Mouse (Mus musculus) G1E (cell line): ENCODE results near the gene Esrrb.

Source experiments
- CTCF ChIP-seq: IDR thresholded peaks from 2 replicates; pipeline ENCODE4 v1.5.1; 2012; ENCODE audit warnings: low read depth, low read length, inconsistent platforms, mixed read lengths
- GATA1 ChIP-seq: IDR thresholded peaks from 2 replicates; pipeline ENCODE4 v1.6.1; 2012; ENCODE audit warnings: borderline replicate concordance, low read length, inconsistent platforms, mixed read lengths
- POLR2AphosphoS5 ChIP-seq: IDR thresholded peaks from 2 replicates; pipeline ENCODE4 v1.6.1; 2012; ENCODE audit warnings: low read depth, low read length, inconsistent platforms; ENCODE audit not compliant: insufficient replicate concordance
- TAL1 ChIP-seq: conservative IDR thresholded peaks from 2 replicates; pipeline ENCODE4 v1.6.1; 2012; ENCODE audit warnings: low read depth, low read length, inconsistent platforms, mixed read lengths

DNA sequence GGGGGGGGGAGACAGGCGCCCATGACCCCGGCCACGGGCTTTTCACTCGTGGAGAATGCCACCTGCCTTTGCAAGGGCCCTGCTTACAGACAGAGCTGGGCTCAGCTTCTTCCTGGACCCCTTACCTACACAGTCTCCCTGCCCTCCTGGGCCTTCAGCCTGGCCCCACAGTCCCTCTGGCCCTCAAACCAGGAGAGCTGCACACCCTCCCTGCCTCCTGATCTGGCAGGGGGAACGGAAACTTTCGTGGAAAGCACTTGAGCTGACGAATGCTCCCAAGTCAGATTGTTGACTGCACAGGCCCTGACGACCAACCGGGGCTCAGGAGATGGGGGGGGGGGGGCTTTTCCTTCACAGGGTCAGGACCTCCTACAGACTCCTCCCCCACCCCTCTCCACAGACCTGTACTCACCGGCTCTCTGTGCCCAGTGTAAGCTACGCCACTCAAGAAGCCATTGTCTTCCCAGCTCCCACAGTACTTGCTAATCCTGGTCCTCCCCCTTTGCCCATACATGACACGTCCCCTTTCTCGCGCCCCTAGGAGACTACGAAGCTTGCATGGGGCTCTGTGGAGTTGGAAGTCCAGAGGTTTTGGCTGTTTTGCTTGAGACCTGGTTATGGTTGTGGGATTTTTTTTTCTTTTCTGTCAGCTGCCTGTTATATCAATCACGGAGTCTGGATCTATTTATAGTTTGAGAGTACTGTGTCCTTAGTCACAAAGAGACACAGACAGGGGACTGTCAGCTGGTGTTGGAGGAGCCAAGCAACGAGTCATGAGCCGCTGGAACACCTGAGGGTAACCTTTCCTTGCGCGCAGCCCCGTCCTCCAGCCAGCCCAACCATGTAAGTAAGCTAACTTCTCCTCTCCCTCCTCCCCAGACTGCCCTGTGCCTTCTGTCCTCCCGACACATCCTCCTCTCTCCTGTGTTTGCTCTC is at the start of gene Esrrb:
- TF ChIP-seq GATA1 (no peak), CTCF (no peak), TAL1 (no peak), POLR2AphosphoS5 (no peak)
